Mouse (Mus musculus) adrenal gland, postnatal 25 days (tissue): ENCODE measurements around the gene Prss57. TPM values are rescaled to one million over a fixed set of nuclear protein-coding genes. Genes with fewer than 3 reads are reported as not detected.

Experiments used
- DNase-seq: peaks from one replicate; pipeline ENCODE4 v3.0.0; 2021; ENCODE audit warnings: mixed read lengths
- total RNA-seq: library from RNA; stranded (reverse); gene quantifications from 2 replicates; pipeline ENCODE4 v1.2.3, GENCODE M21; 2021

The Prss57 gene
- total RNA-seq, 1 experiment from 2014 or later: not detected

- peak; percentile 85 for DNase-seq
Measured at GRCm38 (mm10) chr10:79754856-79755516, 35.8 kb downstream of the Prss57 start, which contains the start of gene Fgf22. TSS of gene Fgf22 (plus strand) at chr10:79755076.

- DNase-seq: no peak
Measured at GRCm38 (mm10) chr10:79748496-79748895, 42.3 kb downstream of the Prss57 start.

GRCm38 (mm10) chr10:79746774-79747151 lies 44.0 kb downstream of the Prss57 start:
- no peak for DNase-seq

DNA sequence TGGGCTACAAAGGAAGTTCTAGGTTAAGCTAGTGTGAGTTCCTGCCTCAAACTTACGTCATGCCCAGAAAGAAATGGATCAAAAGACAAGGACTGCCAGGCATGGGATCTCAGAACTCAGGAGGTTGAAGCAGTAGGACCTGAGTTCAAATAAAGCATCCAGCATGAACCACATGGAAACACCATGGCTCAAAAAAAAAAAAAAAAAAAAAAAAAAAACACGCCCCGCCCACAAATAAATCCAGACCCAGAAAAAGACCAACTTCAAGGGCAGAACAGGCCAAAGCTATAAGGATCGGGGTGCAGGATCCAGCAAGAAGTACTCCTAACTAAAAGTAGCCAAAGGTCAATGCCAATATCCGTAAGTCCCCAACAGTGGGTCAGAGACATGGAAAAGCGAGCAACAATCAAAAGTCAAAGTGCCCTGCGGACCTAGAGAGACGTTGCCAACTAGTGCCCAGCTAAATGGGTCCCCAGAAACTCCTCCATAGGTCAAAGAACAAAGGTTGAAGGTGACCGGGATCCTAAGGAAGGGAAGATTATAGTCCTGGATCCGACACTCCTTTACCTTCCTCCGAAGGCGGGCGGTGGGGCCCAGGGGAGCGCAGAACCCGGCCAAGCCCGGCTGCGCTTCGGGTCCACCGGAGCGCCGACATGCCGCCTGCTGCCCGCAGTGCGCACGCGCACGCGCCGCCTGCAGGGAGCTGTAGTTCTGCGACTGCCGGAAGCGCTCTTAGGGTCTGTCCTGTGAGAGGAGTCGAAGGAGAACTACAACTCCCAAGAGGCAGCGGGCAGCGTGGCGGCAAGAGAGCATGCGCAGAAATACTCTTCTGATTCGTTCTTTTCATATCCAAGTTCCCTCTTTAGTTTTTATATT lies 44.6 kb downstream of the Prss57 start, which contains the start of gene Polrmt:
Gene Polrmt, minus strand, starts transcription at position 684 of the 876 bp plus-strand sequence.
- DNase-seq: peak; percentile 92

DNA sequence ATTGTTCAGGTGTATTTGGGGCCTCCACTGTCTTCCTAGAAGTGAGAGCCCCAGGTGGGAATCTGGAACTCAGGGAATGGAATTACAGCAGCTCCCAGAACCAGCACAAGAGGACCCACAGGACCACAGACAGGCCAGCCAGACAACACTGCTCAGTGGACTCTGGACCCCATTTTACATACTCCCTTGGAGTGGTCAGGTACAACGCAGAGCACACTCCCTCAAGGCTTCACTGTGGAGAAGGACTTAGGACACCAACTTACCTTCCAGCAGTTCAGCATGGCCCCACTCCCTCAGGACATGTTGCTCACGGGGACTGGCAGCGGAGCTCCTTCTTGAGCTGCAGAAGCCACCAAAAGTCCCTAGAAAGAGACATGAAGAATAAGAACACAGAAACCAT lies 45.4 kb downstream of the Prss57 start:
- DNase-seq: no peak

GRCm38 (mm10) chr10:79743650-79744365 lies 47.0 kb downstream of the Prss57 start:
- DNase-seq: no peak

DNA sequence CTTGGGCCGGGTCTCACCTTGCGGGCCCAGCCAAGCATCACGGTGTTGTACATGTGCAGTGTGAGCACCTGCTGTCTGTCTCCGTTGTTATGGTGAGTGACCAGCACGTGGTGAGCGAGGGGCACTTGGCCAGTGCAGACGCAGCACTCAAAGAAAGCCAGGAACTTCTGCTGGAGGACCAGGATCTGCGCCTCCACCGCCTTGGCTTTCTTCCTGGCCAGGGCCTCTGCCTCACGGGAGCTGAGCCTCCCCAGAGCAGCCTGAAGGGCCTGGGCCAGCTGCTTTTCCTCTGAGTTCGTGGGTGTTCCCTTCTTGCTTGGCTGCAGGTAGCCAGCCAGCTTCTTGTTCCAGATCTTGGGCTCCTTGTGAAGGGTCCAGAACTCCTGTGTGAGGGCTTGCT lies 47.6 kb downstream of the Prss57 start:
- DNase-seq: no peak

DNA sequence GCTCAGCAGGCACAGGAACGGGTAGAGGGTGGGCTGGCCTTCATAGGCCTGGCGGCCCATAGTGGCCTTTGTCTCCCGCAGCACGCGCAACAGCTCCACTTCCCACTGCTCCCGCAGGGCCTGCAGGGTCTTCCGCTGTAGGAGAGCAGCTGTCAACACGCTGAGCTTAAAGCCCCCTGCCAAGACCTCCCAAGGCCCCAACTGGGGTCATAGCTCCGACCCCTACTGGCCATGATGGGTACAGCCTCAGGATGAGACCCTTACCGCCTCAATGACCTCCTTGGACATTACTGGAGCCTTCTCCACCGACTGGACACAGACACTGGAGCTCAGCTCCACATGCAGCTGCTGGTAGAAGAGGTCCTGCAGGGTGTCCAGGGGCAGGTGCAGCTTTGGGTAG lies 49.9 kb downstream of the Prss57 start:
- DNase-seq: no peak

DNA sequence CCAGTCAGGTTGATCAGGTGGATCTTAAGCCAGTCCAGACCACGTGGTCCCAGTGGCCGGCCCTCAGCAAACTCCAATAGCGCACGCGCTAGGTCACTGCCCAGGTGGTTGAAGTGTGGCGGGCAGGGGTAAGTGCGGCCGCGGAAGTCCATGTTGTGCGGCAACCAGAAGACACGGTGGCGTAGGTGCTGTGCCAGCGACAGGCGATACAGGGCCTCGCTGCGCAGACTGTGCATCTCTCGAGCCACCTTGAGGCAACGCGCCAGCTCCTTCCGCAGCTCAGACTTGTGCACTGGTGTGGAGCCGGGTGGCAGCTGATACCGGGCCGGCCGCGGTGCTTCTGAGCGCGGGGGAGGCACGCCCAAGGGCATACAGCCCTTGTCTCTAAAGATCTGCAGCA lies 51.5 kb downstream of the Prss57 start:
- DNase-seq: no peak

GRCm38 (mm10) chr10:79738259-79738658 lies 52.5 kb downstream of the Prss57 start:
- no peak for DNase-seq

DNA sequence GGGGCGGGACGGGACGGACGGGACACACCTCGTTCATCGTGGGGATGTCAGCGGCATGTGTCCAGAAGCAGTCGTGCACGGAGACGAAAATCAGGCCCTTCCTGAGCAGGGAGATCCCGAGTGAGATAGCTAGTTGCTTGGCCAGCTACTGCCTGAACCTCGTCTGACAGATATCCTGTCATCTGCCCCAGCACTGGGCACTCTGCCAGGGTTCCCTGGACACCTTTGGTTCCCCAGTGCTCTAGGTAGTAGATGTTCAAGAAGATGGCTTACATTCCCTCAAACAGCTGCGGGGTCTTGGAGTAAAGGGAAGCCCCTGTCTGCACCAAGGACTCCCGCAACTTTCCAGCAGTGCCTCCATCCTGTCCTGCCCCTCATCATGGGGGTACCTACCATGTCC lies 54.1 kb downstream of the Prss57 start:
- peak; percentile 45 for DNase-seq

DNA sequence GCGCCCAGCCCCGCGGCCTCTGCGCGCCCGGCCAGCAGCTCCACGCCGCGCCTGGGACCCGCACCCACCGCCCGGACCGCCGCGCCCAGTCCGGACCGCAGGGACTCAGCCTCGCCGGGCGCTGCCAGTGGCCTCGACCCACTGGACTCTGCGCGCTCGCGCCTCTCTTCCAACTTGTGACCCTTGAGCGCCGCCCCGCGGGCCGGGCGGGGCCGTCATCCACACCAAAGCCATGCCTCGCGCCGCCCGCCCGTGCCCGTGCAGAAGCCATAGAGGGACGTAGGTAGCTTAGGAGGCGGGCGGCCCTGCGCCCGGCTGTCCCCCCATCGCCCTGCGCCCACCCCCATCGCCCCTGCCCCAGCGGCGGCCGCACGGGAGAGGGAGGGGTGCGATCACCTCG lies 55.4 kb downstream of the Prss57 start:
- peak; percentile 33 for DNase-seq

DNA sequence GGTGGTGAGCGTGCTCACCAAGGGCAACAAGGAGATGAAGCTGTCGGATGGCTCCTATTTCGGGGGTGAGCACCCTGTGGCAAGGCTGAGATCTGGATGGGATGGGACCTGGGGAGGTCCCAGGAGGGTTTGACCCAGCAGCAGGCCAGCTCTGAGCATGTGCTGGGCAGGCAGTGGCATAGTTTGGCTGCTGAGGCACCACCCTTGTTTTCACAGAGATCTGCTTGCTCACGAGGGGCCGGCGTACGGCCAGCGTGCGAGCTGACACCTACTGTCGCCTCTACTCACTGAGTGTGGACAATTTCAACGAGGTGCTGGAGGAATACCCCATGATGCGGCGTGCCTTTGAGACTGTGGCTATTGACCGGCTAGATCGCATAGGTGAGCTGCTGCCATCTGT lies 56.9 kb downstream of the Prss57 start:
- DNase-seq: no peak

DNA sequence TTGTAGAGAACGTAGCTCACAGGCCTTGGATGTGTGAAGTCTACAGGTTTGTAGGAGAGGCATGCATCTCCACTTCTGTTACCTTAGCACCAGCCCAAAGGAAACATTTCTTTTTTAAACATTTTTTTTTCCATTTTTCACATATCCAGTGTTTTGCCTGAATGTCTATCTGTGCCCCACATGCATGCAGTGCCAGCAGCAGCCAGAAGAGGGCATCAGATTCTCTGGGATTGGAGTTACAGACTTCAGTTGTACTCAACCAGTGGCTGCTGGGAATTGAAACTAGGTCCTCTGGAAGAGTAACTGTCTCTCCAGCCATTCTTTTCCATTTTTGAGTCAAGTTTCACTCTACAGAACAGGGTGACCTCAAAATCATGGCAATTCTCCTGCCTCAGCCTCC lies 58.3 kb downstream of the Prss57 start:
- peak; percentile 45 for DNase-seq

Other genes with a start within 250 kb of the Prss57 start
- gene Mier2, start 235.8 kb downstream of the Prss57 start, total RNA-seq: 33.6 and 46.1 TPM in 2 replicates
- not detected in 2 replicates for gene Theg, start 203.6 kb downstream of the Prss57 start, total RNA-seq
- 0.09 TPM in 1 of 2 replicates, not detected in the other for gene C2cd4c, start 176.9 kb downstream of the Prss57 start, total RNA-seq
- 3.5 and 4.4 TPM in 2 replicates for gene Shc2, start 153.0 kb downstream of the Prss57 start, total RNA-seq
- gene Odf3l2, start 145.2 kb downstream of the Prss57 start, total RNA-seq: not detected in 2 replicates
- gene Madcam1, start 126.4 kb downstream of the Prss57 start, total RNA-seq: not detected in 2 replicates
- 35.0 and 36.5 TPM in 2 replicates for gene Tpgs1, start 121.6 kb downstream of the Prss57 start, total RNA-seq
- 78.6 and 89.8 TPM in 2 replicates for gene Cdc34, start 108.8 kb downstream of the Prss57 start, total RNA-seq
- gene Gzmm, start 101.9 kb downstream of the Prss57 start, total RNA-seq: 1.2 and 1.6 TPM in 2 replicates
- 522 and 531 TPM in 2 replicates for gene Bsg, start 86.5 kb downstream of the Prss57 start, total RNA-seq
- 5.4 and 7.7 TPM in 2 replicates for gene Hcn2, start 74.3 kb downstream of the Prss57 start, total RNA-seq
- 70.4 and 74.1 TPM in 2 replicates for gene Polrmt, start 44.4 kb downstream of the Prss57 start, total RNA-seq
- not detected in 2 replicates for gene Fgf22, start 35.9 kb downstream of the Prss57 start, total RNA-seq
- 59.5 and 63.8 TPM in 2 replicates for gene Rnf126, start 24.0 kb downstream of the Prss57 start, total RNA-seq
- gene Fstl3, start 13.7 kb downstream of the Prss57 start, total RNA-seq: 8.5 and 10.6 TPM in 2 replicates
- gene Palm, start 2.6 kb upstream of the Prss57 start, total RNA-seq: 57.1 and 99.3 TPM in 2 replicates
- 0.64 and 1.00 TPM in 2 replicates for gene Misp, start 30.0 kb upstream of the Prss57 start, total RNA-seq
- gene Ptbp1, start 63.5 kb upstream of the Prss57 start, total RNA-seq: 224 and 249 TPM in 2 replicates
- gene Prtn3, start 83.5 kb upstream of the Prss57 start, total RNA-seq: not detected in 2 replicates
- gene Plppr3, start 83.7 kb upstream of the Prss57 start, total RNA-seq: 0.49 and 1.2 TPM in 2 replicates
- not detected in 2 replicates for gene Elane, start 95.3 kb upstream of the Prss57 start, total RNA-seq
- 420 and 469 TPM in 2 replicates for gene Cfd, start 99.9 kb upstream of the Prss57 start, total RNA-seq
- gene Med16, start 118.0 kb upstream of the Prss57 start, total RNA-seq: 36.0 and 49.2 TPM in 2 replicates
- gene Gm26602, start 119.9 kb upstream of the Prss57 start, total RNA-seq: not detected in 2 replicates
- gene Kiss1r, start 126.0 kb upstream of the Prss57 start, total RNA-seq: 1.1 and 2.3 TPM in 2 replicates
- 85.5 and 98.9 TPM in 2 replicates for gene R3hdm4, start 130.2 kb upstream of the Prss57 start, total RNA-seq
- 5.2 and 5.8 TPM in 2 replicates for gene Arid3a, start 136.1 kb upstream of the Prss57 start, total RNA-seq
- 32.4 and 35.5 TPM in 2 replicates for gene Wdr18, start 169.2 kb upstream of the Prss57 start, total RNA-seq
- gene Grin3b, start 179.8 kb upstream of the Prss57 start, total RNA-seq: 0.12 TPM in 1 of 2 replicates, not detected in the other
- gene Tmem259, start 193.4 kb upstream of the Prss57 start, total RNA-seq: 159 and 161 TPM in 2 replicates
- gene Cnn2, start 197.6 kb upstream of the Prss57 start, total RNA-seq: 28.3 and 29.8 TPM in 2 replicates
- gene Abca7, start 205.5 kb upstream of the Prss57 start, total RNA-seq: 24.2 and 29.1 TPM in 2 replicates
- 3.7 and 4.3 TPM in 2 replicates for gene Arhgap45, start 225.7 kb upstream of the Prss57 start, total RNA-seq
- 84.3 and 101 TPM in 2 replicates for gene Polr2e, start 248.8 kb upstream of the Prss57 start, total RNA-seq